Mouse (Mus musculus) bone marrow, adult 2 months (tissue): ENCODE measurements around the gene Ang5.
"Not testable (repeated sequence)": the region's sequence is repeated elsewhere in the genome, so short reads cannot be mapped to it uniquely, and the experiment has no call there.

Source experiments
- CTCF ChIP-seq: fragments of 200-500 bp; IDR thresholded peaks from 2 replicates; pipeline ENCODE4 v1.5.1; 2011; ENCODE audit warnings: low read length, control low read depth; ENCODE audit not compliant: control insufficient read depth, insufficient read depth
- POLR2A ChIP-seq: fragments of 200-500 bp; IDR thresholded peaks from 2 replicates; pipeline ENCODE4 v1.6.1; 2011; ENCODE audit warnings: low read depth, mild to moderate bottlenecking, control low read depth, low read length, borderline replicate concordance; ENCODE audit not compliant: control insufficient read depth

DNA sequence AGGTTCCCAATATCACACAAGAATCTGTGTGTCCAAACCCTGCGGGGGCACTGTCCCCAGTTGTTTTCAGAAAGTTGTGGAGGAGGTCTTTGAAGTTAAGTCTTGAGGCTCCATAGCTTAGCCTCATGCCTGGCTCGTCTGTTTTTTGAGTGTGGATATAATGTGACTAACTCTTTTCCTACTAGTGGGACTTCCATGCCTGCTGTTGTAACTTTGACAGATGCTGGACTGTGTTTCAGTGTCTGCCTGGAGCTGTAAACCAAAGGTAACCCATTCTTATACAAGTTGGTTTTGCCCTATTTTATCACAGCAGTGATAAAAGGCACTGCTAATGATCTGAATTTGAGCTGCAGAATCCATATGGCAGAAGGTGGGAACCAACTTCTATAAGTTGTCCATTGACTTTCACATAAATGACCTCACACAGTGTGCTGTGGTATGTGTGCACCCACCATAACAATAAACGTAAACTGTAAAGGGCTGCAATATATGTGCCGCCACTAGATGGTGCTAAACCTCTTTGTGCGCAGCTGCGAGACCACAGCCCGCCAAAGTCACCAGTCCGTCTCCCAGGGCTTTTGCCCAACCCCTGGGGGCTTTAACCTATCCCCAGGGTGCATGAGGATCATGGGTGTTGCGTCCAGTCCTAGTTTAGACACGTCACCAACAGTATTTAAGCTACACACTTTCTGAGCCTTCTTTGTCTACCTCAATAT is 32.0 kb upstream of the Ang5 start, which contains the start of gene Gm8113:
- not testable (repeated sequence) for TF ChIP-seq POLR2A
- TF ChIP-seq CTCF, result peak; percentile 71
